Mouse (Mus musculus) spleen, embryonic (tissue): ENCODE measurements around the gene P3h4.

Source experiments
- CTCF ChIA-PET: fragments of 350-600 bp; sonication (Branson Sonifier 250); formaldehyde crosslinking; loops from one replicate; lab custom pipeline; 2022; lab: Charles Lee

P3h4 gene

DNA sequence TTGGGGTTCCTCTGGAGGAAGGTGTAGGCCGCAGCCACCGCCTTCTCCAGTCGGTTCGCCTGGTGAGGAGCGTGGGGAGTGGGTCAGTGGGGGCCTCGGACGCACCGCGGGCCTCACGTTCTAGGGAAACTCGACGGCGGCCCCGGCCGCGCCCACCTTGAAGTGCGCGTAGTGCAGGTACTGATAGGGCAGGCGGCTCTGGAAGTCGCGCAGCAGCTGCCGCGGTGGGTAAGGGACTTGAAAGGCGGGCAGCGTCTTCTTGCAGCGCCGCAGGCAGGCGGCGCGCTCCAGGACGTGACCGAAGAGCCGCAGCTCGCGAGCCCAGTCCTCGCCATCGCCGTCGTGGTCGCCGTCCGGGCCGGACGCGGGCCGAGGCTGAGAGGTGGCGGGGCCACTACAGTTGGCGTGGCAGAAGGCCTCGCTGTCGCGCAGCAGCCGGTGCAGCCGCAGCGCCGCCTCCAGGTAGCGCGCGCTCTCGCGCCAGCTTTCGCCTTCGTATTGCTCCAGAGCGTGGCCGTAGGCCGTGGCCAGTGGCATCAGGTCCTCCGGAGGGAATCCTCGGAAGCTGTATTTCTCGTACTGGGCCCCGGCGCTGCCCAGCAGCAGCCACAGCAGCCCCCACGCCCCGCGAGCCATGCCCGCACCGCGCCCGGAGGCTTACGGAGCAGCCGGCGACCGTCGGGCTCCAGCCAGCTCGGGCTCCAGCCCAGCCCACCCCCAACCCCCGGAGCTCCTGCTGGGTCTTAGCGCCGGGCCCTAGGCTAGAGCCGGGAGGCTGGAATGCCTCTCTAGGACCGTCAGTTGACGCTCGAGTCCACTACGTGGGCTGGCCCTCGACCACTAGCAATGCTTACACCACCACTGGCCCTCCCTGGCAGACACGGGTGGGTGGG is at the start of gene P3h4:
P3h4 (minus strand) TSS at position 816 of the 893 bp plus-strand sequence.
- CTCF ChIA-PET: no interaction called here

DNA sequence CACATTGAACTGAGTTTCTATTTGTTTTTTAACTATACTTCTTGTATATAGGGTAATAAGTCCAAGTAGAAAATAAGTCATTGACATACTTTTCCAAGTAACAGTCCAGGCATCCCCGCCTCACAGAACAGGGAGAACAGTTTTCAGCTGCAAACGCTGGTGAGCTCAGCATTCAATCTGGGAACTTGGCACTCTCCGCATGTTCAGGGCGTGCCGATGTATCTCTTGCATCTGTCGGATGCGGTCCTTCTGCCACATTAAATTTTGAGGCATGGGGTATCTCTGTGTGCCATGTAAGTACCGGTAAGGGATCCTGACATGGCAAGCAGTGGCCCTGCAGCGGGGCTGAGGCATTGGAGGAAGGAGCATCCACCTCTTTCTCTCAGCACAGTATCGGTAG is 48.1 kb upstream of the P3h4 start:
- CTCF ChIA-PET: no interaction called here

DNA sequence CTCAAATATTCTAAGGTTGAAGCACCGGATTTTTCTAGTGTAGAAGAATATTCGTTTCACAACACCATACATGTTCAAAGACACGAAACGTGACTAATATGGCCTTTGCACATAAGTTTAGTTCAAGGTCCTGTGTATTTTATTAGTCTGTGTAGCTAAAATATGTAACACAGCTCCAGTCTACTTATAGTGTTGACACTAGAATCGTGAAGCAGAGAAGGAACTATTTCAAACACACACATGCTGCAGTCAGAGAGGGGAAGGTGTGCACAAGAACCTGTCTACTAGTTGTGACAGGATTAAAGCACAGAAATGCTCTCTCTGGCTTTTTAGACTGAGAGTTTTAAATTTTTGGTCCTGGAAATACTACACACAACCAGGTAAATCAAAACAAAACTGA is 43.1 kb upstream of the P3h4 start:
- CTCF ChIA-PET: interaction anchor here (0.6 kb wide), 1 partner anchor 676 kb away, joined by 6 read pairs; no protein-coding TSS in a partner anchor

DNA sequence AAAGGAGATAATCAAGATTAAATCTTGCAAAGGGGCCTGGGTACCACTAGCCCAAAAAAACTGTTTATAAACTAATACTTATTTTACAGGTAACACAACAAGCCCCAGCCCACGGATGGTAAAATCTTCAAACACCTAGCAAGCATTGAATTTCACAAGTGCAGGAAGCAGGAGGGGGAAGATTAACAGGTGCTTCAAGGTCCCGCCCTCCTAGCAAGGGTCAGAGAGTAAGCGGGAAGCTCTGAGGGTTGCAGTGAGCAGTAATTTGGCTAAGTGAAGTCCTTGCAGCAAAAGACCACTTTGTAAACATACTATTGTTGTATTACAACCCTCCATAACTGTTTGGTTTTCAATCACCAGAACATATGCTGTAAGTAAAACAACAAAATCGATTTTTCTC is 42.6 kb upstream of the P3h4 start:
- CTCF ChIA-PET: interaction anchor here (0.7 kb wide), 1 partner anchor 8 kb away, joined by 15 read pairs; no protein-coding TSS in a partner anchor

DNA sequence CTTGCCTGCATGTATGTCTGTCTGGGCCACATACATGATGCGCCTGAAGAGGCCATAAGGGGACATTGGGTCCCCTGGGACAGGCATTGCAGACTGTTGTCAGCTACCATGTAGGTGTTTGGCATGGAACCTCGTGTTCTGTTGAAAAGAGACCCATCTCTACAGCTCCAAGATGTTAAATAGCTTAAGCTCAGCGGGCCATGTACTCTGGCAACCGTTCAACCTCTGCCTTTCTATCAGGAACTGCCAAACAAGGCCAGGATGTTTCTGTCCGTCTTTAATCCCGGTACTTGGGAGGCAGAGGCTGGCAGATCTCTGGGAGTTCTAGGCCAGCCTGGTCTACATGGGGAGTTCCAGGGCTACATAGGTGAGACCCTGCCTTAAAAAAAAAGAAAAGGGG is 28.0 kb upstream of the P3h4 start:
- CTCF ChIA-PET: interaction anchor here (0.7 kb wide), 1 partner anchor 125 kb away, joined by 3 read pairs; no protein-coding TSS in a partner anchor

DNA sequence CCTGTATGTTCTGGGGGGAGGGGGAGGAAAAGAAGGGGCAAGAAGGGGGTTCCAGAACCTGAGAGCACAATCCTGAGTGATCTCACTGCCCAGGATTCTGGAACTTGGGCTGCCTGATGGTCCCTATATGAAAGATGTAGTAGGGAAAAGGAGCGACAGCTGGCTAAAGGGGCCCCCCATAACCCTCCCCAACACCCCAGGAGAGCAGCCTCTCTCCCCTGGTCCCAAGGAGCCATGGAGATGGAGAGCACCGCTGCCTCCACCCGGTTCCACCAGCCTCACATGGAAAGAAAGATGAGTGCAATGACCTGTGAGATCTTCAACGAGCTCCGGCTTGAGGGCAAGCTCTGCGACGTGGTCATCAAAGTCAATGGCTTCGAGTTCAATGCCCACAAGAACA is 27.2 kb upstream of the P3h4 start, which contains the start of the genes Nt5c3b and Klhl10:
Nt5c3b (minus strand) TSS at position 12 of the 400 bp plus-strand sequence.
Klhl10 (plus strand) TSS at position 121 of the 400 bp plus-strand sequence.
- CTCF ChIA-PET: interaction anchor here (0.7 kb wide), 2 partner anchors 39 to 181 kb away, joined by 10 to 22 read pairs; no protein-coding TSS in a partner anchor

DNA sequence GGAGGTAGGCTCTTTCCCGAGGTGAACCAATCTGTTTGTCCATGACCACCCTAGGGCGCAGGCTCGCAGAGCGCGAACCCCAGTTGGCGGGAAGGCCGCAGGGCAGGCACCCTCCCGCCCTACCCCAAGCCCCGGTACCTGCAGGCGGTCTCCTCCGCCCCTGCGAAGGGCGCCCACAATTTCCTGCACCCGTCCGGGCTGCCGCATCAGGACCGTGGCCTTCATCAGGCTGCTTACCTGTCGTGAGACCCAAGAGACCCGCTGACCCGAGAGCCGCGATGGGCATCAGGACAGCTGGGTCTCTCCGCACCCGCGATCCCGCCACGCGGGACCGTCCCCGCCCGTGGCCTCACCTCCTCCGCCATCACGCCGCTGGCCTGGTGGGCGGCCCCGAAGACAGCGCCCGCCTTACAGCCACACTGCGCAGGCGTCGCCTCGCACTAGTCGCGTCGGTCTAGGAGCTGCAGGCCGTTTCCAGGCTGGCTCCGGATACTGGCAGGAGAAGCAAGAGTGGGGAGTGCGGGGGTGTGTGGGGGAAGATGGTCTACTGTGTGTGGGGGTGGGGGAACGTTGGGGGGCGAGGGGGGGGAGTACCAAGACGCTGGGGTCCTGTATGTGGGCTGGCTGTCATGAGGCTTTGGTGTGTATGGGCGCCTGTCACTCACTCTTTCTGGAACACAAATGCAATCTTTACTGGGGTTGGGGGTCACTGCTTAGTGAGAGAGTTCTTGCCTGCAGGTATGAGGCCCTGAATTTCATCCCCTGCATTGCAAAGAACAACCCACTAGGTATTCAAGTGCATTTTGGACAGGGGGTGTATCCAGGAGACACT is 26.3 kb upstream of the P3h4 start:
- CTCF ChIA-PET: interaction anchor here (0.7 kb wide), 1 partner anchor 182 kb away, joined by 10 read pairs; no protein-coding TSS in a partner anchor

DNA sequence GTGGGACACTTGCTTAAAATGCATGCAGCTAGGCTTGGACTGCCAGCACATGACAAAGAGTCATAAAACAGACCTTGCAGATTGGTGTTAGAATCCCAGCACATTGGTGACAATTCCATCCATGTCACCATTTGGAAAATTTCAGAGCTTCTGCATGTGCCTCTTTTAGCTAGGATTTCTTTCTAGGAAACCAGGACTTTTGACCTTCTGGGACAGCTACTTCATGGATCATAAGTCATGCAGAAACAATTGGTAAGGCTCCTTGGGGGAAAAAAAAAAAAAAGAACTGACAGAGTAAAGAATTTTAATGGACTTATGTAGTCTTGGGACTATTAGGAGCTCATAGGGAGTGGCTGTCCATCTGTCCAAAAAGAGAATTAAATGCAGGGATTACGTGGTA is 23.3 kb upstream of the P3h4 start:
- CTCF ChIA-PET: interaction anchor here (0.7 kb wide), 1 partner anchor 14 kb away, joined by 6 read pairs; no protein-coding TSS in a partner anchor

DNA sequence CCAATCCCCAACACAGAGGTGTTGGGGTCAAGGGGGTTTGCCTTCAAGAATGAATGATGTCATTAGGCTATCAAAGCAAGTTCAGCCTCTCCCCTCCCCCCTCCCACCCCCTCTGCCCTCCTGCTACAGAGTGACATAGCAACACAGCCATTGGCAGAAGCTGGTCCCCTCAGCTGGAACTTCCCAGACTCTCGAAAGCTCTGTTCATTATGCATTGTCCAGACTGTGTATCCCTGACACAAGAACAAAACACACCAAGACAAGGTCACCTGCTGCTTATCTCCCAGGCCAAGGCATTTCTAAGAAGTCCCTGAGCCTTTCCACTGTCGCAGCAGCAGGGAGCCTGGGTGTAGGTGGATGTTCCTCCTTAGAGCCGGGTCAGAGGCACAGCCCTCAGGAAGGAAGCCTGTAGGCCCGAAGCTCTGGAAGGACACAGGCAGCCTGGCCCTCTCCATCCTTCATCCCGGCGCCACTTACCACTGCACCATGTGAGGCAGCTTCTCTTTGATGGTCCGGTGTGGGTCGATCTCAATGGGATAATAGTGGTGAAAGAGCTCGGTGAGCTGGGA is 21.1 kb upstream of the P3h4 start:
- CTCF ChIA-PET: no interaction called here

DNA sequence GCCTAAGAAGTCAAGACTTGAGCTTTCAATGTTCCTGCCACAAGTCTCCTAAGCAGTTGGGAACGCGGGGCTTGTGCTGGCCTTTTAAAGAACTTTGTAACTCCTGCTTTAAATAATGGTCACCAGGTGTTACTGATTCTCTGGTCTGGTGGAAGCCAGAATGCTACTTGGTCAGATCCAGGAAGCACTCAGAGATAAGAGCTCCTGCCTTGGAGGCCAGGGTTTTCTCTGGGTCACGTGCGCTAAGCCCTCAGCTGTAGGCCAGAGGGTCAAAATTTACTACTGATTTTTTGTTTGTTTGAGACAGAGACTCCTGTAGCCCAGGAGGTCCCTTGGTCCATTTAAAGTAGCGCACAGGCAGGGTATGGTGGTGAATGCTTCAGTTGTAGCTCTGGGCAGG is 17.4 kb upstream of the P3h4 start:
- CTCF ChIA-PET: interaction anchor here (0.6 kb wide), 2 partner anchors 20 to 47 kb away, joined by 3 to 10 read pairs; no protein-coding TSS in a partner anchor

DNA sequence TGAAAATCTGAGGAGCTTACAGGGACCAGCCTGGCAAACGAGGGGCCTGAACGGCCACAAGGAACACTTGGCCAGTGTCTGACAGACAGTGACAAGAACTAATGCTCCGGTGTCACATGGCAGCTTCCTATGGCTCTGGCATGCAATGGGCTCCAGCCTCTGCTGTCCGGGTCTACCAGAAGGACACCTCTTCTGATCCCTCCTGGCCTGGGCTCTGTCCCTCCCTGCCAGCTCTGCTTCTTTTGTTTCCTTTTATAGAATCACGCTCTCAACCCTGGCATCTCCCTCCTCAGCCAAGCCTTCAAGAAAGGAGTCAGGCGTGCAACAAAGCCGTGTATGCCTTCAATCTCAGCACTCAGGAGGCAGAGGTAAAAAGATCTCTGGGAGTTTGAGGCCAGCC is 15.4 kb upstream of the P3h4 start:
- CTCF ChIA-PET: no interaction called here

DNA sequence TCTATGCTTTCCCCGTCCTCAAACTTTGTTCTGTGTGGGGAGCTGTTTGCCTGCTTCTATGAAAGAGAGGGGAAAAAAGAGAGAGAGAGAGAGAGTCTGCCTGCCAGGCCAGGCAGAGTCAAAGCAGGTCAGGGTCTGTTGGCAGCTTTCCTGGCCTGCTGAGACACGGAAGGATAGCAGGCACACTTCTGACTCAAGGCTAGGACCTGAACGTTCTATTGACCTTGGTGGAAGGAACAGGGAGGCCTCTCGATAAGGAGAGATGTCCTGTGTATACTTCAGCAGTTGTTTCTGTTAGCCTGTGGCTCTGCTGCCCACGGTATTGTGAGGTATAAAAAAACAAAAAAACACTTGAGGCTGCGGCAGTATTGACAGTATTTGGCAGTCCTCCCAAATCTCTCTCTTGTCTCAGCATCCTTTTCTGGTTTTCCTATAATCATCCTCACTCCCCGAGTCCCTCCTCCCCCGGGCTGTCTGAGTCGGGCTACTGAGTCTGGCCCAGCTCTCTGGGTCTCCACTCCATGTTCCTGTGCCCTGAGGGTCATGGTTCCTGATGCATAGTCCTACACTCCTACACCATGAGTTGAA is 14.1 kb upstream of the P3h4 start:
- CTCF ChIA-PET: no interaction called here

DNA sequence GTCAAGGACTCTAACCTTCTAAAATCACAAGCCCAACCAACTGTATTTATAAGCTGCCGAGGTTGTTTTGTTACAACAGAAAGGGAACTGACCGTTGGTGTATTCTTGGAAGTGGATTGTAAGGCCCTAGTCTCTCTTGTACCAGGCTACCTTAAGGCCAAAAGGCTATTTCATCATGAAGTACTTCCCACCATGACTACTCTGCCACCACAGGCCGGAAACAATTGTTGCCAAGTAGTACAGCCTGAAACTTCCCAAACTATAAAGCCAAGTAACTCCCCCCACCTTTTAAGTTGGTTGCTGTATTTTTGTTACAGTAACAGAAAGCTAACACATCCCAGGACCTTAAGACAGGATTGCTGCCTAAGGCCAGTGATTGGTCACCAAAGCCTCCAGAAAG is 12.2 kb upstream of the P3h4 start:
- CTCF ChIA-PET: interaction anchor here (0.5 kb wide), 1 partner anchor 532 kb away, joined by 6 read pairs; no protein-coding TSS in a partner anchor

DNA sequence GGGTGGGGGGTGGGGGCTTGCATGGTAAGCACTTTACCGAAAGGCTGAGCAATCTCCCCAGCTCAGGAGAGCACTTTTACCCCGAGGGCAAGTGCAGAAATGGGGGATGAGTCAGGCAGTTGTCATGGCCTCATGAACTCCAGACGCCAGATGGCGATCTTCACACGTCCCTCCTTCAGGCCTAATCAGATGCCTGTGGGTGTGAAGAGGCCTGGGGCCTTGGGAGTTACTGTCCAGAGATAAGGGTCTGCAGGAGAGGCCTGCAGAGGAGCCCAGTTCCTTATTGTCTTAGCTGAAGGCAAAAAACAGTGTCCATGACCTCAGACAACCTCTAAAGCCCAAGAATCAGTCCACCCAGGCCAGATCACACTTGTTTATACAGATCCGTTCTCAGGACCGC is 11.2 kb upstream of the P3h4 start:
- CTCF ChIA-PET: no interaction called here

DNA sequence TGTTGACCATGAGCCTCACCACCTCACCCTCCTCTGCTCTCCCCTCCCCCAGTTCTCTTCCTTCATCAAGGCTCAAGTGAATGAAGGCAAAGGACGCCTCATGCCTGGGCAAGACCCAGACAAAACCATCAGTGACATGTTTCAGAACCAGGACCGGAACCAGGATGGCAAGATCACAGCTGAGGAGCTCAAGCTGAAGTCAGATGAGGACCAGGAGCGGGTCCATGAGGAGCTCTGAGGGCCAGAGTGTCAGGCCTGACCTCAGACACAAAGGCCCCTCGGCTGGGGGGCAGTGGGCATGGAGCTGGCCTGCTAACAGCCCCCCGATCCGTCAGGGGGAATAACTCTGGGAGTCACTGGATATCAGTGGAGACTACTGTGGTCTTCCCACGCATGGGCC is 9.2 kb upstream of the P3h4 start:
- CTCF ChIA-PET: interaction anchor here (0.6 kb wide), 1 partner anchor 14 kb away, joined by 6 read pairs; no protein-coding TSS in a partner anchor

DNA sequence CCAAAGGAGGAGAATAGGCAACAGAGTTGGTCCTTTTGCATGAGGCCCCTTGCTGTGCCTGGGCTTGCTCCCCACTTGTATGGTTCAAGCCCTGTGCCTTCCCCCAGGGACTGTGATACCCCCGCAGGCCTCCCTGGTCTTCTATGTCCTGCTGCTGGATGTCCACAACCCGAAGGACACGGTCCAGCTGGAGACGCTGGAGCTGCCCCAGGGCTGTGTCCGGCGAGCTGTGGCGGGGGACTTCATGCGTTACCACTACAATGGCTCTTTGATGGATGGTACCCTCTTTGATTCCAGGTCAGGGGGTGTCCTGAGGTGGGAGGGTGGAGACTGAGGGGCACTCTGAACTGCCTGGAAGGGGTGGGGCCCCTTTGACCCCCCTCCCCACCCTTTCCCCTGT is 6.9 kb upstream of the P3h4 start:
- CTCF ChIA-PET: no interaction called here

DNA sequence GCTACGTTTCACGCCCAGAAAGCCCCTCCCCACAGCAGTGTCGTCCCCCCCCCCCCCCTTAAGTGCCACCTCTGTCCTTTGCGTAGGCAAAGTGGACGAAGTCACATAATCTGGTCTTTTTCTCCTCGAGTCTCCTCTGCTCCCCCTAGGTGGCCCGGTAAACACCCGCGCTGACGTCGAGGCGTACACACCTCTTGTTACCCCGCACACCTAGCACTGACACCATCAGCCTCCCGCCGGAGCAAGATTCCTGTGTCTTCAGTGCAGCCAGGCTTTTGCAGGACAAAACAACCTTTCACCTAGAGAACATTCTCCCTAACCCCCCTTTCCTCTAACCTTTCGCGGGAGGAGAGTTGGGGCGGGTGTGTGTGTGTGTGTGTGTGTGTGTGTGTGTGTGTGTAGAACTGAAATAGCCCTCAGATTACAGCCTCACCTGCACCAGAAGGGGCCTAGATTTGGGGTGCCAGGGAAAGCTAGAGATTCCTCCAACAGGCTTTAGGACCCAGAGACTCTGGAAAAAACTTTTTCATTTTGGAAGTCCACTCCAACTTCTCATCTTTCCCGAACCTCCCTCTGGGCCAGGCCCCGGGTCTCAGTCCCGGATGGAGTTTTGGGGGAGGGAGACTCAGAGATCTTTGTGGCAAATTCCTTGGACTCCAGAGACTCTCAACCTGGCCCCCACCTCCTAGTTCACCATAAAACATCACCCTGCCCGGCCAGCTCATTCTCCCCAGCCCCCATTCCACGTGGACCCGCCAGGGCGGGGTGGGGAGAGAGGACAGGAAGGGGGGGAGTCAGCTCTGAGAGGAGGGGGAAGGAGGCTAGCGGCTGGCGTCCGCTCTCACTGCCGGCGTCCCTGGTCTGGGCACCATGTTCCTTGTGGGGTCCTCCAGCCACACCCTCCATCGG is 532 bp upstream of the P3h4 start, which contains the start of gene Fkbp10:
Fkbp10 (plus strand) TSS at position 784 of the 909 bp plus-strand sequence.
- CTCF ChIA-PET: no interaction called here

DNA sequence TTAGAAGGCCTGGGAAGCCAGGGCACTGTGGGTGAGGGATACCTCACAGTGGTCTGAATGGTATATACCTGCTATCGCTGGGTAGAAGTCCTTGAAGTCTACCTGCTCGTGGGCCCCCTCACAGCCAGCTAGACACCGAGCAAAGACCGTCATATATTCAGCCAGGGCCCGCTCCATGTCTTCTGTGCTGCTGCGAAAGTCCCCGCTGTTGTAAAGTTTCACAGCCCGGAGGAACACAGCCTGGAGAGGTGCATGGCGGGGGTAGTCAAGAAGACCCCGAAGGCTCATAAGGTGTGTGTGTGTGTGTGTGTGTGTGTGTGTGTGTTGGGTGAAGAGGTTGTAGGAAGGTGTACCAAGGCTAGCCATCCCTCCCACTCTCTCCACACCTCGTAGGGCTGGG is 1.1 kb downstream of the P3h4 start:
- CTCF ChIA-PET: no interaction called here

DNA sequence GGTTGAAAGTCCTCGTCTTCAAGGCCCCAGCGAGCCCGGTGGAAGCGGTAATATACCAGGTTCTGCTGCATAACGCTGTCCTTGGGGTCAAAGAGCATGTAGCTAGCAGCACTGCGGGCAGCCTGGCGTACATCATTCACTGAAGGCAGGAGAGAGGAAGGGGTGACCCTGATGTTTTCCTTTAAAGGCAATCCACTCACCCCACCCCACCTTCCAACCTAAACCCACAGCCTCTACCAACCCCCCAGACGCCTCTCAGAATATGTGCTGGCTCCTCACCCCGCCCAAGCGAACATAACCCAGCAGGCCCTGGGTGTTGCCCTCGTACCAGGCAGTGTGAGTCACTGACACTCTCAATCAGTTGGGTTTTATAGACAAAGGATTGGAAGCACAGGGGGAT is 2.9 kb downstream of the P3h4 start:
- CTCF ChIA-PET: interaction anchor here (0.7 kb wide), 1 partner anchor 20 kb away, joined by 10 read pairs; no protein-coding TSS in a partner anchor

DNA sequence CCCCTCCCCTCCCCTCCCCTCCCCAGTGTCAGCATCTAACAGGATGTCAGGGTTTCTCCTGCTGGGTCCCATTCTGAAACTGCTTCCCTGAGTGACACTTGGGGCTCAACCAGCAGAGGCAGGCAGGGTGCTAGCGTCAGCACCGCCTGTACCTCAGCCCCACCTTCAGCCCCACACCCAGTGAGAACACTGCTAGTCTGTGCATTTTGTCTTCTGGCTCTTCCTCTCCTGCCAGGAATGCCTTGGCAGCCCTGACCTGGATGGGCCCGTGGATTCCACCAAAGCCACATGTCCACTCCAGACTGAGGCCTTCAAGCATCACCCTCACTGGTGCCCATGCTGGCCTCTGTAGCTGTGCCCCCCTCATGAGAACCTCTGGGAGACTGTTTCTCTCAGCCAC is 5.0 kb downstream of the P3h4 start:
- CTCF ChIA-PET: no interaction called here
